7 mouse cellular contexts compared by ENCODE assay signal in the genomic region with DNA sequence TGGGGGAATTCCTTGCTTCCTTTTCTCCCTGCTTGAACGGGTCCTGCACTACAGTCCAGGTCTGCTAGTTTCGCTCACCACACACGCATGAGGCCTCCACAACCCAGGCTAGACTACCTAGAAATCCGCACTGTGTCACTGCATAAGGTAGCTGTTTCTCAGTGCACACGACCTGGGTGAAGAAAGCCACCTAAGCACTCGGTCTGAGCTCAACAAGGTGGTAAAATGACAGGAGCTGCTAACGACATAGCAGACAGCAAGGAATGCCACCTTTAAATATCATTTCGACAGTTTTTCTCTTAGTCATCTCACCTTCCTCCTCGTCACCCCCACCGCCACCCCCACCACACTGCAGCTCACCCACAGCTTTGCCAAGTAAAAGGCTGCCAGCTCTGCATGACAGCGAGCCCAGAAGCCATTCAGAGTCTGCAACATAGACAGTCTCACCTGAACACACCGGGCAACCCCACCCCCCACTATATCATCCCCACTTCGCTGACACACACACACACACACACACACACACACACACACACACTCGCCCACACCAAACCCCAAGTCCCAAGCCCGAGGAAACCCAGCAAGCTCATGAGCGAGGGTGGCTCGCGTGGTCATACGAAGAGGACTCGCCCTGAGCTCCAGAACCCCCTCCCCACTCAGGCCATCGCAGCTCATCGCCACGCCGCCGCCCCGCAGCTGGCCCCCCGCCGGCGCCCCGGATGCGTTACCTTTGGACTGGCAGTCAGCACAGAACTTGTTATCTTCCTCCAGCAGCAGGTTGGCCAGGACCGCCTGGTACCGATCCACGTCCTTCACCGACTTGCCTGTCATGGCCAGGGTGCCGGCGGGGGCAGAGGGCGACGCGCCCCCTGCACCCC. TPM values are rescaled to one million over a fixed set of nuclear protein-coding genes. Genes with fewer than 3 reads are reported as not detected.
DNase-seq lines count a peak whose midpoint lies in the region; ATAC-seq and TF ChIP-seq lines count a peak whose summit lies in the region.

No protein-coding gene starts in this region.

- WGBS in heart, embryonic 14.5 days, result 4% methylated on average over 40 of the region's 40 CpGs

- H3K4me2 ChIP-seq in heart, embryonic 14.5 days (ENCODE audit: low read length), result peak overlapping the region; percentile 85

- H3K27me3 ChIP-seq in G1E (ENCODE audit: insufficient read depth, low read length), result no peaks in the 10 kb centered on the region
- H3K27me3 ChIP-seq in heart, embryonic 14.5 days (ENCODE audit: control insufficient read depth, insufficient read depth, low read length), result no peaks in the 10 kb centered on the region
- H3K27me3 ChIP-seq in megakaryocyte, embryonic 14.5 days (replicated peaks), result peaks cover 3% of the 10 kb centered on the region

- no peaks in the 10 kb centered on the region; the same call in 1 of the 2 replicates for H3K9me3 ChIP-seq in G1E (replicated peaks)
- no peaks in the 10 kb centered on the region for H3K9me3 ChIP-seq in heart, embryonic 14.5 days (ENCODE audit: control insufficient read depth, low read length)
- no peaks in the 10 kb centered on the region for H3K9me3 ChIP-seq in megakaryocyte, embryonic 14.5 days

- H3K4me3 ChIP-seq in G1E (ENCODE audit: low read depth, low read length), result peak overlapping the region; percentile 98
- H3K4me3 ChIP-seq in cortical plate, adult 2 months (ENCODE audit: insufficient read depth, low read length), result peak overlapping the region; percentile 71
- H3K4me3 ChIP-seq in heart, embryonic 14.5 days (ENCODE audit: control insufficient read depth in 1 of 2, insufficient read depth in 1 of 2, low read depth in 1 of 2, low read length in 2 of 2), result peak overlapping the region; percentile 73 to 98
- peak overlapping the region; percentile 100 for H3K4me3 ChIP-seq in megakaryocyte, embryonic 14.5 days (replicated peaks)

- peak; percentile 52 for DNase-seq in CD4-positive helper T cell, adult 2 months (ENCODE audit: low read depth, low spot score)
- DNase-seq in G1E (ENCODE audit: low spot score), result no peak
- peak; percentile 29 to 51 for DNase-seq in layer of hippocampus, postnatal 25 days (ENCODE audit: extremely low spot score in 1 of 2, low spot score in 1 of 2)
- DNase-seq in spleen, postnatal 14 days (ENCODE audit: low spot score in 2 of 2), result peak; percentile 27 to 42

- peaks cover 68% of the 10 kb centered on the region for H3K4me1 ChIP-seq in G1E (ENCODE audit: insufficient read depth, low read depth, low read length)
- H3K4me1 ChIP-seq in cortical plate, adult 2 months (ENCODE audit: control insufficient read depth, insufficient read depth, low read length), result peaks cover 9% of the 10 kb centered on the region
- peaks cover 9 to 39% of the 10 kb centered on the region in 2 experiments for H3K4me1 ChIP-seq in heart, embryonic 14.5 days (ENCODE audit: control insufficient read depth in 2 of 2, insufficient read depth in 2 of 2, low read length in 2 of 2)
- H3K4me1 ChIP-seq in megakaryocyte, embryonic 14.5 days, result peaks cover 75% of the 10 kb centered on the region

- no peak for TF ChIP-seq CTCF in G1E (IDR thresholded peaks at IDR 0.05; ENCODE audit: low read depth, low read length)
- no peak for TF ChIP-seq CTCF in cortical plate, adult 2 months (IDR thresholded peaks at IDR 0.05; ENCODE audit: extremely low read depth, insufficient read depth, low read length)

- H3K9ac ChIP-seq in heart, embryonic 14.5 days (ENCODE audit: low read length), result peak overlapping the region; percentile 93

- ATAC-seq in G1E (ENCODE audit: extremely low read depth, insufficient number of reproducible peaks, low FRiP score, poor library complexity, severe bottlenecking), result no peak
- no peak for ATAC-seq in heart, embryonic 14.5 days (ENCODE audit: insufficient number of reproducible peaks, insufficient read depth, low FRiP score, low read depth)

- H3K27ac ChIP-seq in cortical plate, adult 2 months (ENCODE audit: insufficient read depth, low read length), result peak overlapping the region; percentile 91
- H3K27ac ChIP-seq in heart, embryonic 14.5 days (replicated peaks in 1 of 2; ENCODE audit: control insufficient read depth in 1 of 2, insufficient read depth in 1 of 2, low read depth in 2 of 2, low read length in 2 of 2), result peak overlapping the region in 1 of 2 experiments; percentile 65; a peak in 2 of 4 replicates

- TF ChIP-seq POLR2A in cortical plate, adult 2 months (IDR thresholded peaks at IDR 0.05; ENCODE audit: extremely low read depth, insufficient read depth, low read length), result peak; percentile 47; the same call in 1 of the 2 replicates

- peaks cover 16% of the 10 kb centered on the region for H3K36me3 ChIP-seq in G1E (replicated peaks)
- no peaks in the 10 kb centered on the region for H3K36me3 ChIP-seq in heart, embryonic 14.5 days (ENCODE audit: control insufficient read depth, insufficient read depth, low read length)
- H3K36me3 ChIP-seq in megakaryocyte, embryonic 14.5 days (replicated peaks; ENCODE audit: low read length), result peaks cover 17% of the 10 kb centered on the region

RNA-seq across cellular contexts. Expression of a gene that starts 0.8 kb away (rescaled TPM):
- total RNA-seq in G1E (2014; fragmentation: Nextera tagmentation) (92.6 and 109 TPM in 2 replicates), G1E (2017) (26.3 and 35.6 TPM in 2 replicates)
- polyA plus RNA-seq in G1E (2012), result 32.9 and 33.4 TPM in 2 replicates
- polyA plus RNA-seq in cortical plate, adult 2 months (2012; rRNA removed), result 100 and 101 TPM in 2 replicates
- 13.7 and 14.8 TPM in 2 replicates for polyA plus RNA-seq in heart, embryonic 14.5 days (2014; fragmentation: Nextera tagmentation; extraction: Ambion mirVana)
- total RNA-seq in layer of hippocampus, postnatal 25 days (2021), result 100 to 1,000 TPM; 156 to 157 TPM
- 28.0 and 35.0 TPM in 2 replicates for polyA plus RNA-seq in megakaryocyte, embryonic 14.5 days (2012; ENCODE audit: insufficient read depth, low replicate concordance)

RNA-seq across cellular contexts. Expression of a gene that starts 22.9 kb away (rescaled TPM):
- total RNA-seq in G1E (2014; fragmentation: Nextera tagmentation), result not detected in 2 replicates
- total RNA-seq in G1E (2017), result not detected in 2 replicates
- not detected in 2 replicates for polyA plus RNA-seq in G1E (2012)
- 5.3 and 5.6 TPM in 2 replicates for polyA plus RNA-seq in cortical plate, adult 2 months (2012; rRNA removed)
- 6.3 and 6.5 TPM in 2 replicates for polyA plus RNA-seq in heart, embryonic 14.5 days (2014; fragmentation: Nextera tagmentation; extraction: Ambion mirVana)
- 1 to 10 TPM; 3.4 to 3.8 TPM for total RNA-seq in layer of hippocampus, postnatal 25 days (2021)
- 0.03 TPM in 1 of 2 replicates, not detected in the other for polyA plus RNA-seq in megakaryocyte, embryonic 14.5 days (2012; ENCODE audit: insufficient read depth, low replicate concordance)
